Mouse (Mus musculus) forebrain, embryonic 10.5 days (tissue): ENCODE measurements around the gene Gata3. TPM values are rescaled to one million over a fixed set of nuclear protein-coding genes. Genes with fewer than 3 reads are reported as not detected.

ENCODE experiments used
- DNase-seq: peaks from one replicate; pipeline ENCODE4 v3.0.0-alpha.2; 2017; ENCODE audit warnings: low spot score; ENCODE audit errors: extremely low spot score
- H3K27ac ChIP-seq: fragments of 300-500 bp; sonication (generic); 2 replicates; pipeline ENCODE4 v1.5.1; 2016; ENCODE audit warnings: mild to moderate bottlenecking
- H3K27me3 ChIP-seq: fragments of 300-500 bp; sonication (generic); 2 replicates; pipeline ENCODE4 v1.6.1; 2016; ENCODE audit warnings: mild to moderate bottlenecking; ENCODE audit not compliant: poor library complexity, severe bottlenecking
- H3K36me3 ChIP-seq: fragments of 300-500 bp; sonication (generic); replicated peaks from 2 replicates; pipeline ENCODE4 v1.6.1; 2016; ENCODE audit warnings: mild to moderate bottlenecking, moderate library complexity
- H3K4me1 ChIP-seq: fragments of 300-500 bp; sonication (generic); 2 replicates; pipeline ENCODE4 v1.6.1; 2016
- H3K4me3 ChIP-seq: fragments of 300-500 bp; sonication (generic); 2 replicates; pipeline ENCODE4 v1.5.1; 2016; ENCODE audit warnings: mild to moderate bottlenecking, moderate library complexity
- H3K9me3 ChIP-seq: fragments of 300-500 bp; sonication (generic); 2 replicates; pipeline ENCODE4 v1.6.1; 2016; ENCODE audit warnings: mild to moderate bottlenecking, moderate library complexity
- WGBS: fragments of 180-500 bp; shearing (Covaris S2); methylation state at CpG from one replicate; pipeline ENCODE4 v1.1.7; 2016; 5-methylcytosine and 5-hydroxymethylcytosine counted together
- polyA plus RNA-seq: library from polyadenylated mRNA; unstranded; fragments of >200 nt; fragmentation: Nextera tagmentation; extraction: Ambion mirVana; gene quantifications from 2 replicates; pipeline ENCODE4 v1.2.1, GENCODE M21; 2016

Gata3 gene
- polyA plus RNA-seq, 1 experiment from 2014 or later = 4.2 TPM

- Histone ChIP-seq H3K4me3 (no peak overlapping the region), H3K36me3 (no peaks in the 10 kb centered on the region), H3K27ac (no peak overlapping the region), H3K4me1 (peaks cover 17% of the 10 kb centered on the region), H3K27me3 (peaks cover 7% of the 10 kb centered on the region; the same call in 1 of the 2 replicates), H3K9me3 (no peaks in the 10 kb centered on the region)
- WGBS = 58% methylated on average over 13 of the region's 13 CpGs
- DNase-seq = no peak
Observed at GRCm38 (mm10) chr2:9852851-9853576, 36.8 kb downstream of the Gata3 start.

DNA sequence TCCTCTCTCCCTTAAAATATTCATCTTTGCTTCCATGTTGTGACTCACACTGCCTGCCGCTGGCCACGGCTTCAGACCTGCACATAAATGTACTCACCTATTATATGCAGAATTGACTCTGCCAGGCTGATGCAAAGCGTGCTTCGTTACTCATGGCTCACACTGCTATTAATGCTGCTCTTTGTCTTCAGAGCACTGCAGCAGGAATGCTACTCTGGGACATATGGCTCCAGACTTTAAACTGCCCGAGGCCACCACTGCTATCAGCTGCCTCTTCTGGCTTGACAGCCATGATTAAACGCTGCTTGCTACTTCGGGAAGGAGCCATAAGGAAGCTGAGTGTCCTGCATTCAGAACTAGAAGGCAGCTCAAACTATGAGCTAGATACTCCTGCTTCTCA, 54.6 kb downstream of the Gata3 start:
- Histone ChIP-seq H3K36me3 (no peaks in the 10 kb centered on the region), H3K4me1 (no peaks in the 10 kb centered on the region), H3K27me3 (no peaks in the 10 kb centered on the region), H3K4me3 (no peak overlapping the region), H3K27ac (no peak overlapping the region), H3K9me3 (no peaks in the 10 kb centered on the region)
- WGBS = 67% methylated on average over 7 of the region's 7 CpGs
- no peak for DNase-seq

- H3K27ac ChIP-seq = no peak overlapping the region
- no peaks in the 10 kb centered on the region for H3K36me3 ChIP-seq
- H3K27me3 ChIP-seq = no peaks in the 10 kb centered on the region
- DNase-seq = no peak
- no peaks in the 10 kb centered on the region for H3K4me1 ChIP-seq
- 90% methylated on average over 7 of the region's 7 CpGs for WGBS
- H3K9me3 ChIP-seq = no peaks in the 10 kb centered on the region
- H3K4me3 ChIP-seq = no peak overlapping the region
Observed at GRCm38 (mm10) chr2:9833712-9834111, 56.1 kb downstream of the Gata3 start.

DNA sequence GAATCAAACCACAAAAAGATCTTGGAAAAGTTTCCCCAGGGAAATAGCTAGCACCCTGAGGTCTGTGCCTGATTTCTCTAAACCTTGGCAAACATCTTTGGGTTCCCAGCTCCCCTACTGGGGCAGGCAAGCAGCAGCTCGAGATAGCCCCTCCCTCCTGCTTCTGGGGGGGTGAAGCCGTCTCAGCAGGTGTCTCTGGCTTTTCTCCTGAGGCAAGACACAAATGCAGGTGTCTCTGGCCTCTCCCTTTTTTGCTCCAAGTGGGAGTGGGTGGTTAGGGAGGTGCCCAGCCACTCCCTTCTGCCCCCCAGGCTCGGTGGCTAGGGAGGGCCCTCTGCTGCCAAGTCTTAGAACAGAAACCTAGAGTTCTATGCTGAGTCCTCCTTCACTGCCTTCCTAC, 62.2 kb downstream of the Gata3 start:
- WGBS = 36% methylated on average over 3 of the region's 3 CpGs

GRCm38 (mm10) chr2:9820611-9821010, 69.2 kb downstream of the Gata3 start:
- no peaks in the 10 kb centered on the region for H3K4me1 ChIP-seq
- H3K36me3 ChIP-seq = no peaks in the 10 kb centered on the region

More for the DNA sequence above, 62.2 kb downstream of the Gata3 start:
- H3K9me3 ChIP-seq = no peaks in the 10 kb centered on the region
- DNase-seq = no peak
- no peaks in the 10 kb centered on the region for H3K36me3 ChIP-seq
- H3K4me1 ChIP-seq = no peaks in the 10 kb centered on the region
- no peak overlapping the region for H3K27ac ChIP-seq
- no peak overlapping the region for H3K4me3 ChIP-seq
- H3K27me3 ChIP-seq = no peaks in the 10 kb centered on the region

GRCm38 (mm10) chr2:9818177-9818785, 71.6 kb downstream of the Gata3 start:
- DNase-seq = no peak
- WGBS = 79% methylated on average over 7 of the region's 7 CpGs
- Histone ChIP-seq H3K4me1 (no peaks in the 10 kb centered on the region), H3K4me3 (no peak overlapping the region), H3K27me3 (no peaks in the 10 kb centered on the region), H3K9me3 (no peaks in the 10 kb centered on the region), H3K36me3 (no peaks in the 10 kb centered on the region), H3K27ac (no peak overlapping the region)

More at GRCm38 (mm10) chr2:9820611-9821010, 69.2 kb downstream of the Gata3 start:
- no peak overlapping the region for H3K4me3 ChIP-seq
- 90% methylated on average over 8 of the region's 8 CpGs for WGBS
- H3K27ac ChIP-seq = no peak overlapping the region
- no peak for DNase-seq
- H3K27me3 ChIP-seq = no peaks in the 10 kb centered on the region
- H3K9me3 ChIP-seq = no peaks in the 10 kb centered on the region

Other genes starting within 250 kb of the Gata3 start
- gene 4930412O13Rik, start 8.8 kb downstream of the Gata3 start, polyA plus RNA-seq = 0.42 and 0.50 TPM in 2 replicates
- gene 9230102O04Rik, start 494 bp downstream of the Gata3 start, polyA plus RNA-seq = 0.54 TPM in 1 of 2 replicates, not detected in the other
- gene Taf3, start 158.6 kb upstream of the Gata3 start, polyA plus RNA-seq = 15.7 and 16.7 TPM in 2 replicates
- 502 and 503 TPM in 2 replicates for gene Atp5c1, start 190.5 kb upstream of the Gata3 start, polyA plus RNA-seq
- gene Kin, start 190.6 kb upstream of the Gata3 start, polyA plus RNA-seq = 39.1 and 39.8 TPM in 2 replicates
- 0.04 and 0.10 TPM in 2 replicates for gene Itih2, start 241.4 kb upstream of the Gata3 start, polyA plus RNA-seq